Mouse (Mus musculus) right cerebral cortex, adult 18-20 months (tissue): ENCODE data around the gene 1810010H24Rik.
A peak's percentile ranks its signal among the peaks of the same experiment; 100 is the strongest.
"Not testable (repeated sequence)": the region's sequence is repeated elsewhere in the genome, so short reads cannot be mapped to it uniquely, and the experiment has no call there.

Source experiments
- DNase-seq: peaks from one replicate; pipeline ENCODE4 v3.0.0; 2022; ENCODE audit warnings: mixed read lengths

The 1810010H24Rik gene

DNA sequence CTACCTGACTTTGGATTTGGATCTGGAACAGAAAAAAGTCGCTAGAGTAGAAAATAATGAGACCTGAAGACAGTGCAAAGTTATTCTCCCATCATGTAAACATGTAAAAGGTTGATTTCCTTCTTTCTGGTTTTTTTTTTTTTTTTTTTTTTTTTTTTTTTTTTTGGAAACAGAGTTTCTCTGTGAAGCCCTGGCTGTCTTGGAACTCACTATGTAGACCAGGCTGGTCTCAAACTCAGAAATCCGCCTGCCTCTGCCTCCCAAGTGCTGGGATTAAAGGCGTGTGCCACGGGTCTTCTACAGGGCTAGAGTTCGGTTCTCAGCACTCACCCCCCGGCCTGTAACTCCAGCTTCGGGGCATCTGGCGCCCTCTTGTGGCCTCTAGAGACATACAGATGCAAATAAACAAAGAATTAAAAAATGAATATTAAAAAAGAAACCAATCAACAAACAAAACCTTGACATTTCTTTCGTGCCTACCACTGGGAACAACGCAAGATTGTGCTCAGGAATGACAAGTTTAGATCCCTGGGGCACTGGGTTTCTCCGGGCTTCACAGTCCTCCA, 11.4 kb upstream of the 1810010H24Rik start:
- DNase-seq, result no peak

DNA sequence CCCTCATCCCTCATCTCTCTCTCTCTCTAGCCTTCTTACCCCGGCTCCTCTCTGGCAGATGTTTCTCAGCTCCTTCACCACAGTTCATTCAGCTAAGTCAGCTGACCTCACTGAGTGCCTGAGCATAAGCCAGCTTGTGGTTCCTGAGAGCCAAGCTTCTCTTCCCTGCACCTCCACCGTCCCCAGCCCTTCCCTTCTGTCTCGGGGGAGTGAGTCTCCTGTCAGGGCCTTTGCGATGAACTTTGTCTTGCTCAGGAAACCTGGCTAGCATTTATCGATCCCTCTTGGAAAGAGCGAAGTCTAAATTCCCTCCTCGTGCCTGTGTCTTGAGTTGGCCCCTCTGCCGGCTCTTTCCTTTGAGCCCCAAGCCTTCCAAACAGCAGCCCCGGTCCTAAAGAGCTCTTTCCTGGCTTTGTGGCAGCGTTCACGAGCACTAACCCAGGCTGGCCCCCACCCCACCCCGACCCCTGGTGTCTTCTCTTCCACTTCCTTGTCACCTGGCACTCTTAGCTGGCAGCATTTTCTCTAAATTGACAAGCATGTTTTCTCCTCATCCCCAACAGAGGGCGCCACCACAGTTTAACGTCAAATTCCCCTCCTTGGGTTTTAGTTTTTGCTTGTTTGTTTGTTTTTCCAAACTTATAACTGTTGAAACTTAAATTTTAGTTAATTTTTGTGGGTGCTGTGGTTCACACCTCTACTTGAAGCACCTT, 10.7 kb upstream of the 1810010H24Rik start:
- no peak for DNase-seq

DNA sequence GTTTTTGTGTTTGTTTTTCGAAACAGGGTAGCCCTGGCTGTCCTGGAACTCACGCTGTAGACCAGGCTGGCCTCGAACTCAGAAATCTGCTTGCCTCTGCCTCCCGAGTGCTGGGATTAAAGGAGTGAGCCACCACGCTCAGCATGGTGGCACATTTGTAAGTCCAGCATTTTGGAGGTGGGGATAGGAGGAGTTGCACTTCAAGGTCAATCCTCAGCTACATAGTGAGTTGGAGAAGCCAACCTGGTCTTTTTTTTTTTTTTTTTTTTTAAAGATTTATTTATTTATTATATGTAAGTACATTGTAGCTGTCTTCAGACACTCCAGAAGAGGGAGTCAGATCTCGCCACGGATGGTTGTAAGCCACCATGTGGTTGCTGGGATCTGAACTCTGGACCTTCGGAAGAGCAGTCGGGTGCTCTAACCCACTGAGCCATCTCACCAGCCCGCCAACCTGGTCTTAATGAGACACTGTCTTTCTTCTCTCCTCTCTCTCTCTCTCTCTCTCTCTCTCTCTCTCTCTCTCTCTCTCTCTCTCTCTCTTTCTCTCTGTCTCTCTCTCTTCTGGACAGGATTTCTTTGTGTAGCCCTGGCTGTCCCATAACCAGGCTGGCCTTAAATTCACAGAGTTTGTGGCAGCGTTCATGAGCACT, 9.8 kb upstream of the 1810010H24Rik start:
- not testable (repeated sequence) for DNase-seq

DNA sequence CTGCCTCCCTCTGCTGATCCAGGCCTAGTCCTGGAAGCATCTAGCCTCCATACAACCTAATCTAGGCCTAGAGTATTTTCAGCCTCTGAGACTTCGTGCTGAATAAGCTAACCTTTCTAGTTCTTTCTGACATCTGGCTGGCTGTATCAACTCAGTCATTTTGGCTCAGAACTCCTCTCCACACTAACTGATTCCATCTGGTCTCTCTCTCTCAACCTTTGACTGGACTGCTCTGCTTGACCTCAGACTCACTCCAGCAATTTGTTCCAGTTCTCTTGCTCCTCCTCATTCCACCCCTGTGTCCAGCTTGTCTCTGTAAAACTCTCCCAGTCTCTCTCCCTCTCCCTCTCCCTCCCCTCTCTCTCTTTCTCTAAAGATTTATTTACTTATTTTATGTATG, 8.6 kb upstream of the 1810010H24Rik start:
- DNase-seq, result no peak

DNA sequence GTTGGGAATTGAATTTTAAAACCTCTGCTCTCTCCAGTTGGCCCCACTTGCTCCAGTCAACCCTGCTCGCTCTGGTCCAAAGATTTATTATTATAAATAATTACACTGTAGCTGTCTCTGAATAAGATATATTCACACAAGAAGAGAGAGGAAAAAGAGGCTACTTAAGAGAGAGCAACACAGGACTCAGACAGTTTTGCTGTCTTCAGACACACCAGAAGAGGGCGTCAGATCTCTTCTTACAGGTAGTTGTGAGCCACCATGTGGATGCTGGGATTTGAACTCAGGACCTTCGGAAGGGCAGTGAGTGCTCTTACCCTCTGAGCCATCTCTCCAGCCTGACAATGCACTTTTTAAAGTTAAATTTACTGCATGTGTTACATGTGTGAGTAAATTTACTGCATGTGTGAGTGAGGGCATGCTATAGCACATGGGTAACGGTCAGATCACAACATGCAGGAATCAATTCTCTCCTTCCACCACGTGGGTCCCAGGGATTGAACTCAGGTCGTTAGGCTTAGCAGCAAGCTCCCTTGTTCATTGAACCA, 8.1 kb upstream of the 1810010H24Rik start:
- no peak for DNase-seq

DNA sequence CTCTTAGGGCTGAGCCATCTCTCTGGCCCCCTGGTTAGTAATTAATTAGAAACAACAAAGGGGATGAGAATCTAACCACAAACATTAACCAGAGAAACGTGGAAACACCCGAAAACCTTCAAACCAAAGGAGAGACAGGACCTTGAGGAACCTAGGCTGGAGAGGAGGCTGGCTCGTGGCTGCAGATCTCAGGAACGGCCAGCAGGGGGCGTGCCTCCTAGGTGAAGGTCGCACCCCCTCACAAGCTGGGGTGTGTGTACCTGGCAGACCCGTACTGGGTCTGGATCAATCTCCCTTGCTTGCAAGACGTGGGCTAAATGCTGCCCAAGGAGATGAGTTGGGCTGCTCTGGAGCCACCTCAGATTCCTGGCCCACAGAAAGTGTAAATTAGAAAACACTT, 6.9 kb upstream of the 1810010H24Rik start:
- no peak for DNase-seq

DNA sequence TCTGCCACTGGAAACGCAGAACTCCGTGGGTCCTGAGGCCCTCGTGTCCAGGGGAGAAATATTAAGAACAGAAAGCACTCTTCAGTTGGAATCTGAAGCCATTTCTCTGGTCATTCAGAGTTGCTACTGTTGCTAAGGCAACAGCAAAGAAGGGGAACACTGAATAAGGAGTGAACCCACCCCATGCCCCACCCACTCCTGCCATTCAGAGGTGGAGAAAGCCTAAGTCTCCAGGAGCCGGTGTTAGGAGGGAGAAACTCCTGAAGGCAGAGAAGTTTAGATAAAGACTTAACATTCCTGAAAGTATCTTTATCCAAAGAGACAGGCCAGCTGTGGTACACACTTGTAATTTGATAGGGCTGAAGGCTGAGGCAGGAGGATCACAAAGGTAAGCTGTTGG, 6.2 kb upstream of the 1810010H24Rik start:
- no peak for DNase-seq

DNA sequence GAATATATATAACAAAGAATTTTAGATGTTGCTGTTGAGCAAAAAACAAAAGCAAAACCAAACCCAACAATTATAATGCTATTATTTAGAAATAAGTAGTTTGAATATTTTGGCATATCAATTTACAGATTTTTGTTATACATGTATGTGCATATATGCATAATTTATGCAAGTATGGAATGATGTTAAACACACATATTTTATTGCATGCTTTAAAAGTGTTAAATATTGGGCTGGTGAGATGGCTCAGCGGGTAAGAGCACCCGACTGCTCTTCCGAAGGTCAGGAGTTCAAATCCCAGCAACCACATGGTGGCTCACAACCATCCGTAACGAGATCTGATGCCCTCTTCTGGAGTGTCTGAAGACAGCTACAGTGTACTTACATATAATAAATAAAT, 5.8 kb upstream of the 1810010H24Rik start:
- not testable (repeated sequence) for DNase-seq

DNA sequence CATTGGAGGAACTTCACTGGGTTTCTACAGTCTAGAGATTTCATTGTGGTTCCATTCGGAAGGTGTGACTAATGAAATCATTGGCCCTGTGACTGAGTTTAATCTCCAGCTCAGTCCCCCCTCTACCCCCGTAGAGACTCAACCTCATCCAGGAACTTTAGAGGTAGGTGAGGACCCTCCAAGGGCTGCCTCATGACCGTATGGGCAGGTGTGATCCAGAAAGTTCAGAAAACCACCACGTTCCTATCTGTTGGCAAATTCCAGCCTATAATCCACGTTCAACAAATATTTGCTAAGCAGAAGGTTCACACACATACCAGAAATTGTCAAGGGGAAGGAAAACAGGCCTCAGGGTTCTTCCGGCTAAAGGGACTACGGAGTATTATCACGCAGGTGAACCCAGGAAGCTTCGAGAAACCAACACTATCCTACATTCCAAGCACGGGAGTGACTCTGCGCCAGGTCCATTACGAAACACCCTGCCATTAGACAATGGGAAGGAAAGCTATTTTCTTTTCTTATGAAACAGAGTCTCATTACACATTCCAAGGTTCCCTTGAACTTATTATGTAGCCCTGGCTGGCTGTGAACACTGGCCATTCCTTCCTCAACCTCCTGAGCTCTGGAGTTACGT, 3.3 kb upstream of the 1810010H24Rik start:
- no peak for DNase-seq

DNA sequence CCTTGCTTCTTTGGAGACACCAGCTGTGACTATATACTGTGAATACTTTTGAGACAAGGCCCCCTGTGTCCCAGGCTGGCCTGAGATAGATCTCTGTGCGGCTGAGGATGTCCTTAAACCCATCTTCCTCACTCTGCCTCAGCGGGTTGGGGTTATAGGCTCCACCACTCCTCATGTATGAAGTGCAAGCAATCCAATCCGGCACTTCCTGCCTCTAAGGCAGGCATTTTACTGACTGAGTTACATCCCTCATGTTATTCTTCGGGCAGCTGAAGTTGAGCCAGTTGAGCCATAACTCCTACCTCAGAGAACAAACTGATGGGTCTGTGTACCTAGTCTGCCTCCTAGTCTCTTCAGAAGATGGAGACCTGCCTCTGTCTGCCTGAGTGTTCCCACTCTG, 1.1 kb upstream of the 1810010H24Rik start:
- no peak for DNase-seq

DNA sequence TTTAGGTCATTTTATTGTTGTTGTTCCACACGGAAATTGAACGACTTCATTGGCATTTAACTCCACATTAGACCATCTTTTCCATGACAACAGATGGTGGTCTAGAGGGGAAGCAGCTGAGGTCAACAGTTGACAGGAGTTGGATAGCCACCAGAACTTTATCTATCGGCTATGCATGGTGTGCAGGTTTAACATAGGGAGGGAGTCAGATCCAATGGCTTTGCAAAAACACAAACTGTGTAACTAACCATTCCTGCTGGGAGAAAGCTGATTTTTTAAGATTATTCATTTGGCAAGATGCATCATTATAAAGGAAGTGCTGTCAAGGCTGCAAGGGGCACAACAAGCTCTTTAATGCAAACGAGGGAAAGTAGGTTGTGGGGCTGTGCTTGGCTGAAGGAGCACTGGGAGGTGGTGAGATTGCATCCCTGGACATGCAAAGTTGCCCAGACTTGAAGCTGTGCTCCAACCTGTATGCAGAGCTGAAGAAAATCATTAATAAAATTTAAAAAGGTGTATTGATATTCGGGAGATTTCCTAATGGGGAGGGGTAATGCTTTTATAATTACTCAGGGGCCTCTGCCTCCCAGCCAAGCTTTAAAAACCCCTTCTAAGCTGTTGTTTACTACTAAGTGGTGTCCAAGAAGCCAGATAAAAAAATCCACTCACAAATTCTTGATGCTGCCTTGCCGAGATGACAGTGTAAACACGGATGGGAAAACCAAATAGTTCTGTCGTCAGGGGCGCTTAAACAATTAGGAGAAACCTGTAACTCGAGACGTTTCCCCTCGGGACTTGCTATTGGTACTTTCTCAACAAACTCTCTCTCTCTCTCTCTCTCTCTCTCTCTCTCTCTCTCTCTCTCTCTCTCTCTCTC, 1.3 kb downstream of the 1810010H24Rik start:
- no peak for DNase-seq

DNA sequence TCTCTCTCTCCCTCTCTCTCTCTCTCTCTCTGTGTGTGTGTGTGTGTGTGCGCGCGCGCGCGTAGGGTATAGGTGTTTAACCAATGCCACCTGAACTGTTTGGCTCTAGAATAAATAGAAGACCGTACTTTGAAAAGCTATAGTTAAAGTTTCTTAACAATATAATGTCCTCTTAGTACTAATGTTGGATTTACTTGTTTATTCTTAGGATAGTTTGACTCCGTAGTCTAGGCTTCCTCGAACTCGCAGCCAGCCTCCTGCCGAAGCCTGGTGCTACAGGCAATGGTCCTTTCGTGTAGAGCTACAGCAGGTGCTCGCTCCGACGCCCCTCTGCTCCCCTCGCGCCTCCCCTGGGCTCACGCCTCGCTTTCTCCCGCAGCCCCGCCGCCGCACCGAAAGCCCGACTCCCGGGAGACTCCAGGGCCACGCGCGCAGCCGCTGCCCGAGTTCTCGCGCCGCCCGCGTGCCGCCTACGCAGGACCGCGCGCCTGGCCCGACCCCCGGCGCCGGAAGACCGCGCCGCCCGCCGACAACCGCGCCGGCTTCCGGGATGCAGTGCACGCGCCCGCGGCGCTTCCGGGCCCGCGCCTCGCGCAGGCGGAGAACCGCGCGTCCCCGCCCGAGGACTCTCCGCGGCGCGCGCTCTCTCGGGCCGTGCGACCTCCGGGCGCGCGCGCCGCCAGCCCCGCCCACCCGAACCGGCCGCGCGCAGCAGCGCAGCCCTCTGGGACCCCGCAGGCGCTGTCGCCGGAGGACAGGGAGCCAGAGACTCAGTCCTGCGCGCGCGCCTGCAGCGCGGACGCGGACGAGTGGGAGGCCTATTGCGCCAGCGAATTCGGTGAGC, 2.2 kb downstream of the 1810010H24Rik start:
- DNase-seq, result peak; percentile 91

DNA sequence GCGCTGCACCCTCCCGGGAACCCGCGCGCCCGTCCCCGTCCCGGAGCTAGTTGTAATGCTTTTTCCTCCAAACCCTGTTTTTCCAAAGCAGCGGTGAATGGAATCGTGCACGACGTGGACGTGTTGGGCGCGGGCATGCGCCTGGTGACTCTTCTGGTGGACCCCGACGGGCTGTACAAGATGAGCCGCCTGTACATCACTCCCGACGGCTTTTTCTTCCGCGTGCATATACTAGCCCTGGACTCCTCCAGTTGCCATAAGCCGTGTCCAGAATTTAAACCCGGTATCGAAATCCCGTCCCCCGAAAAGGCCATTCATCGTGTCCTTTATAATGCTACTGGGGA, 2.8 kb downstream of the 1810010H24Rik start:
- no peak for DNase-seq

DNA sequence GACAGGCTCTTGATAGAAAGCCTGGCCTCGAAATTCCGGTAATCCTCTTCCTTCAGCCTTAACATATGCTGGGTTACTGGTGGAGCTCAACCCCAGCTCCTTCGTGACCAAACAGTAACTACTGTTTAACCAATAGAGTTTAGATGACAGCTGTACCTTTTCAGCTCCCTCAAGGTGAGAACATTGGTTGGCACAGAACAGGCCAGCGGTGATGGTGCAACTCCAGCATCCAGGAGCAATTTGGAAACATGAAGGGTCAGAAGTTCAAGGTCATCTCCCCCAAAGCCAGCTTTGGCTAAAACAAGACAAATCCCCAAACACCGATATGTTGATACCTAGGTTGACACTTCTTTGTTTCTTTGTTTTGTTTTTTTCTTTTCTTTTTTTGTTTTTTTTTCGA, 3.3 kb downstream of the 1810010H24Rik start:
- DNase-seq, result no peak

DNA sequence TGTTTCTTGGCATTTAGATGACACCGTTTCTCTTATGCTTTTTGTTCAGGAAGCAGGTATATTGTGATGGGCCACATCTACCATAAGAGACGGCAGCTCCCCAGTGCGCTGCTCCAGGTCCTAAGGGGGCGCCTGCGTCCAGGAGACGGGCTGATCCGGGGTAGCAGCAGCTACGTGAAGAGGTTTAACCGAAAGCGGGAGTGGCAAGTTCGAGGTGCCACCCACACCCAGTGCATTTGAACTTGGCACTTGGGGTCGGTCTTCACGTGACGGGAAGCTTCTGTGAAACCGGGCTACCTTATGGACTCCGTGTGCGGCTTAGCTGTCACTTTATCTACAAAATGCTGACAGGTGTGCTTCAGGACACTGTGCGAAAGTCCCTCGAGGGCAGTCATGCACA, 4.1 kb downstream of the 1810010H24Rik start:
- no peak for DNase-seq

DNA sequence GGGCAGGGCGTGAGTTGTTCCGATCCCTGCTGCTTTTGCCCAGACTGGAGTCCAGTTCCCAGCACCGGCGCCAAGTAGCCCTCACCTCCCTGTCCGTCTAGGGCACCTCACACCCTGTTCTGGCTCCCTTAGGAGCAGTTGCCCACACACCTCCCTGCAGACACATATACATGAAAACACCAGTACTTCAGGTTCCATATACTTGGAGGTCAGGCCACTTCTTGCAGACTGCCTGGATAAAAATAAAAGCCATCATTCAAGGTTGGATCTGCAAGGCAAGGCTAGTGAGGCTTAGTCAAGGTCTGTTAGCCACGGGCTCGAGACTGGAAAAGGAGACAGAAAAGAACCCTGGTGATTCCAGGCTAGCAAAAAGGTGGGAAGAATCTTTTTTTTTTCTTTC, 6.2 kb downstream of the 1810010H24Rik start:
- no peak for DNase-seq

DNA sequence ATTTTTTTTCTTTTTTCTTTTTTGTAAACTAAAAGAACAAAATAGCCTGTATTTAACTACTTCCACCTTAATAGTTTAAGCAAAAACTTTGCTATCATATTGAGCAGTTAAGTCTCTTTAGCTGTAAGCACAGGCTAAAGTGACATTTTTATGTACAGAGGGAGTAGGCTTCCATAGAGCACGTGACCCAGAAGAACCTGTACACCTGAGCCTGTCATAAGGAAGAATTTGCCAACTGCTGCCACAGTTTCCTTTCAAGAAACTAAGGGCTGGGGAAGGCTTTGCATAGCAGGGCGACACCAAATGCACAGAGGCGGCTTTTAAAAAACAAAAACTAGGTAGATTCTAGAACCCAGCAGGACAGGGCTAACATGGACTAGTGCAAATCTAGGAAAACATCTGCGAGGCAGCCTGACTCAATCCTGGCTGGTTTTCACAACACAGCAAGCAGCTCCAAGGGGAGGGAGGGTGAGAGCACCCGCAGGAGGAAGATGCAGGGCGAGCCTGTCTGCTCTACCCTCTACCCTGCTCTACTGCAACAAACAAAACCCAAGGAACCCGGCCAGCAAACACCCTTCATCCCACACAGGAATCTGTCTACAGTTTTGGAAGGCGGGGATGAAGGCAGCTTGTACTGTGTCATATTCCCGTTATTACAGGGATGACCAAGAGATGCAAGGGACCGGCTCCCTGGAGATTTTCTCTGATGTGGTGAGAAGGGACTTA, 8.8 kb downstream of the 1810010H24Rik start:
- no peak for DNase-seq

DNA sequence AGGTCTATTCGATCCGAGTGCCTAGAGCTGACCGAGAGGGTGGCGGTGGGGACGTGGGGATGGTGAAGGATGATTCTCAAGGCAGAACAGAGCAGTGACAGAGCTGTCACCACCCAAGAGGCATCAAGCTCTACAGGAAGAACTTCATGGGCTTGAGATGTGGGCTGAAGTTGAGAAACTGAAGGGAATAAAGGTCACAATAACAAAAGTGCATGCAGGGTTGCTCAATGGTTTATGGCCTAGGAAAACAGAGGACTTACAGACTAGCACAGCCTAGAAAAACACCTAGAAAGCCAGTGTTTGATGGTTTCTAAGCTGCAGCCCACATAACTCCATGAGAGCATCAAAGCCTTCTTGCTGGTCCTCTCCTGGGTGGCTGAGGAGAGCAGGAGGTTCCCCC, 13.9 kb downstream of the 1810010H24Rik start:
- no peak for DNase-seq

DNA sequence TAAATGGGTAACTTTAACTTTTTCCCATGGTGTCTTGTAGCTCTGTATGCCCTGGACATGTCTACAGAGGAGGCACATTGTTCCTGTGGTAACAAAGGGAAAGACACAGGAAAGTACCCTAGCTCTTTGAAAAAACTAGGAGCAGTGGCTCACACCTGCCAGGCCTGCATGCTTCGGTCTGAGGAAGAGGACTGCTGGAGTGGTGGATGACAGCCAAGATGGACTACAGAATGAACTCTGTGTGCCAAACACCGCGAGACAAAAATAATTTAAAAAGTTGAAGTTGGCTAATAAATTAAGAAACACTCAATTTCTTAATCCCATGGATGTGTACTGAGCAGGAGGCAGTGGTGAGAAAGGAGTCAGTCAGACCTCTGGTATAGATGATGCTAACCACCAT, 15.9 kb downstream of the 1810010H24Rik start:
- DNase-seq, result no peak

DNA sequence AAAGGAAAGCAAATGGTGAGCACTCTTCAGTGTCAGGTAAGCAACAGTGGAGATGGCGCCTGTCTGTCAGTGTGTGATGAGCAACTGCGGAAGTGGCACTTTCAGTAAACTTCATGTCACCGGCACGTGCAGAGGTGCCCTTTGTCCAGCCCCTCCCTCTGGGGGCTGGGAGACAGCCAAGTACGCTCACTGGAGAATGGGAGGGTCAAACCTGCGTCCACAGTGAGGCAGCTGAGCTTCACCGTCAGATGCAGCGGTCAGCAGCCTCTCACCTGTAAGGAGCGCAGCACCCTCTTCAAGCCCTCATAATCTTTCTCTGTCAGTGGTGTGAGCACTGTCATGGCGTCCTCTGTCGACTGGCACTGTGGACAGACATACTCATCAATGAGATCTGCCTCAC, 17.9 kb downstream of the 1810010H24Rik start:
- DNase-seq, result no peak

DNA sequence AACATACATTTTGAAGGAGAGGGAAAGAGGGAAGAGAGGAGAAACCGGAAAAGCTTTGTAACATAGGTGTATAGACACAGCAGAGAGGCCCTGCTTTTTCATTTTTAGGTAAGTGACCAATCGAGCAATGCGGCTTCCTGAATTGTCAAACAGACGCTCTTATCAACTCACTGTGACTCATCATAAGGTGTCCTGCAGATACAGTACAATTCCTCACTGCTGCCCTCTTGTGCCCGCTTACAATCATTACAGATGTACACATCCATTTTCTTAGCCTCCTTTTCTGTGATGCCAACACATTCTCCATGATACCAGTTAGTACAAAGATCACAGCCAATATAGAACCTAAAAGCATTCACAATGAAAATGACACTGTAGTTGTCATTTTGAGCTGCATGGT, 18.8 kb downstream of the 1810010H24Rik start:
- DNase-seq, result peak; percentile 76
